Mouse (Mus musculus): ENCODE results near the gene Elmo1.

- TF ChIP-seq GATA1 (IDR thresholded peaks at IDR 0.05; ENCODE audit: low read length) (no peak), TAL1 (IDR thresholded peaks at IDR 0.05; ENCODE audit: low read length) (no peak)
Measured at GRCm38 (mm10) chr13:20279889-20280288, 189.5 kb downstream of the Elmo1 start.
